Comparison of ENCODE assay signal across 7 mouse cellular contexts in the genomic region with DNA sequence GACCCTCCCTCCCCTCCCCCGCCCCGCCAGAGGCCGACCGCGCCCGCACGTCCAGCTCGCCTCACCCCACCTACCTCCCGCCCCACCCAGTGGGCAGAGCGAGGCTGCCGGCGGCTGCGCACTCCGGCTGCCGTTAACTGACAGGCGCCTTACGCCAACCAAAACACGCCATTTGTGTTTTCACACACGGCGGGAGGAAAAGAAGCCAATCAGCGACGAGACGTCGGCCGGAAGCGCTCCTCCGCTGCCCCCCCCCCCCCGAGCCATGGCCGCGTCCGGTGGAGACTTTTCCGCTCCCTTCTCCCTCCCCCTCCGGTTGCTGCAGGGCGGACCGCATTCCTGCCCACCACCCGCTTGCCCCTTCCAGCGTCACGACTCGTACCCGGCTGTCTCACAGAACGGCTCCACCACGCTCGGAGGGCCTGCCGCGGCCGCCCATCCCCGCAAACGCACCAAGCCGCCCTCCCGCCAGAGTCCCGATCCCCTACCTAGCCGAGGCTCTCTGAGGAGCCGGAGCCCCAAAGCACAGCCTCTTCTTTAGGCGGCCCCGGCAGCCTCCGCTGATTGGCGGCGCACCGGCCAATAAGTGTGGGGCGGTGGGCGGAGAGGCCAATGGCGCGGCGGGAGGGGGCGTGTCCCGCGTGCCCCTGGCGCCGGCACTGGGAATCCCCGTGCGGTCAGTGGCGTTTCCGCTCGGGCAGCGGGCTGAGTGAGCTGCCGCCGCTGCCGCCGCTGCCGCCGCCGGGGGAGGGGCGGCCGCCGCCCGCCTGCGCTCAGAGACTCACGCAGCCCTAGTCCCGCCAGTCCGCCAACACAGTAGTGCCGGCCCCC. TPM values are rescaled to one million over a fixed set of nuclear protein-coding genes. Genes with fewer than 3 reads are reported as not detected.
DNase-seq lines count a peak whose midpoint lies in the region; ATAC-seq lines count a peak whose summit lies in the region.

A gene (plus strand): TSS at position 680 of the 831 bp plus-strand sequence.

- ATAC-seq in intestine, embryonic 15.5 days = peak; percentile 91

- H3K9me3 ChIP-seq in intestine, embryonic 15.5 days = no peaks in the 10 kb centered on the region
- H3K9me3 ChIP-seq in midbrain, embryonic 10.5 days (replicated peaks) = no peaks in the 10 kb centered on the region

- DNase-seq in adrenal gland, adult 2 months = peak; percentile 99
- peak; percentile 90 for DNase-seq in embryo, embryonic 11.5 days (ENCODE audit: low read depth, low spot score)
- peak; percentile 98 for DNase-seq in gastrocnemius, postnatal 36 days
- peak; percentile 98 for DNase-seq in left cerebral cortex, postnatal 25 days (ENCODE audit: low spot score in 2 of 2)
- peak; percentile 98 for DNase-seq in midbrain, embryonic 10.5 days (ENCODE audit: low spot score)
- DNase-seq in right cerebral cortex, postnatal 4 days = peak; percentile 99

- no peaks in the 10 kb centered on the region for H3K27me3 ChIP-seq in intestine, embryonic 15.5 days (replicated peaks)
- no peaks in the 10 kb centered on the region for H3K27me3 ChIP-seq in midbrain, embryonic 10.5 days (ENCODE audit: low read depth, poor library complexity, severe bottlenecking)

- under 1% methylated on average over 69 of the region's 91 CpGs for WGBS in intestine, embryonic 15.5 days
- under 1% methylated on average over 80 of the region's 91 CpGs for WGBS in midbrain, embryonic 10.5 days

- H3K27ac ChIP-seq in intestine, embryonic 15.5 days = peak within 1 kb of the TSS; percentile 100
- peak within 1 kb of the TSS; percentile 98 for H3K27ac ChIP-seq in midbrain, embryonic 10.5 days (replicated peaks)

- H3K4me1 ChIP-seq in intestine, embryonic 15.5 days (replicated peaks) = peaks cover 7% of the 10 kb centered on the region; the same call in 1 of the 2 replicates
- peaks cover 64% of the 10 kb centered on the region for H3K4me1 ChIP-seq in midbrain, embryonic 10.5 days

- peak within 1 kb of the TSS; percentile 84 for H3K4me3 ChIP-seq in intestine, embryonic 15.5 days (replicated peaks)
- peak within 1 kb of the TSS; percentile 99 for H3K4me3 ChIP-seq in midbrain, embryonic 10.5 days

- no peaks in the 10 kb centered on the region for H3K36me3 ChIP-seq in intestine, embryonic 15.5 days
- peaks cover 7% of the 10 kb centered on the region; the same call in 1 of the 2 replicates for H3K36me3 ChIP-seq in midbrain, embryonic 10.5 days

- intact Hi-C loops in gastrocnemius, postnatal 36 days (cut with DNase I) = loop anchor here (10.0 kb wide), 1 partner anchor 228 kb away; a partner anchor contains a TSS
- intact Hi-C loops in left cerebral cortex, postnatal 25 days (cut with DNase I) = loop anchor here (1.0 to 2.0 kb wide), 3 partner anchors 22 to 230 kb away; a partner anchor contains a TSS

- peak within 1 kb of the TSS; percentile 68 for H3K4me2 ChIP-seq in intestine, embryonic 15.5 days (replicated peaks)

- H3K9ac ChIP-seq in intestine, embryonic 15.5 days = peak within 1 kb of the TSS; percentile 96

RNA-seq across cellular contexts. Expression of the gene that starts here (rescaled TPM):
- total RNA-seq in adrenal gland, adult 2 months (2021) = 10 to 100 TPM; 72.0 to 96.9 TPM
- polyA plus RNA-seq in adrenal gland, adult 2 months (2012; rRNA removed) = 22.8 and 24.3 TPM in 2 replicates
- 10 to 100 TPM; 20.4 to 25.6 TPM for total RNA-seq in gastrocnemius, postnatal 36 days (2021)
- 67.2 and 70.0 TPM in 2 replicates for polyA plus RNA-seq in intestine, embryonic 15.5 days (2015; fragmentation: Nextera tagmentation; extraction: Ambion mirVana)
- 100 to 1,000 TPM; 108 to 122 TPM for total RNA-seq in left cerebral cortex, postnatal 25 days (2021)
- 74.3 and 79.0 TPM in 2 replicates for polyA plus RNA-seq in midbrain, embryonic 10.5 days (2016; fragmentation: Nextera tagmentation; extraction: Ambion mirVana)

Comparison
In these comparisons a context has a peak if more than half of its experiments do, and no peak if none do; other contexts are left out.
1. Peak in every context shown above with its lines: DNase-seq, ATAC-seq, H3K4me3 ChIP-seq and H3K27ac ChIP-seq.